ENCODE assay signal across 8 mouse cellular contexts in genomic region chr15:81586466-81586865, GRCm38 (mm10). TPM values are rescaled to one million over a fixed set of nuclear protein-coding genes. Genes with fewer than 3 reads are reported as not detected.
A peak's percentile ranks its signal among the peaks of the same experiment; 100 is the strongest.
DNase-seq lines count a peak whose midpoint lies in the region; ATAC-seq and TF ChIP-seq lines count a peak whose summit lies in the region.

No protein-coding gene starts in this region.

- H3K4me3 ChIP-seq in left cerebral cortex, adult 2 months: peak overlapping the region; percentile 79
- H3K4me3 ChIP-seq in hindbrain, embryonic 16.5 days (ENCODE audit: low read length): peak overlapping the region; percentile 98
- peak overlapping the region; percentile 98 for H3K4me3 ChIP-seq in midbrain, embryonic 14.5 days (replicated peaks; ENCODE audit: low read depth, low read length)

- intact Hi-C loops in left cerebral cortex, adult 2 months (cut with DNase I): loop anchor here (1.0 kb wide), 1 partner anchor 186 kb away; the partner anchor contains the start of genes St13 and Xpnpep3
- intact Hi-C loops in left cerebral cortex, postnatal 10 days (cut with DNase I): loop anchor here (2.0 to 5.0 kb wide), 2 partner anchors 64 to 109 kb away; no protein-coding TSS in a partner anchor

- TF ChIP-seq CTCF in left cerebral cortex, adult 2 months (IDR thresholded peaks at IDR 0.05): no peak

- H3K9ac ChIP-seq in hindbrain, embryonic 16.5 days (ENCODE audit: low read depth, low read length): peak overlapping the region; percentile 100
- H3K9ac ChIP-seq in midbrain, embryonic 14.5 days (replicated peaks; ENCODE audit: low read length): peak overlapping the region; percentile 100

- H3K36me3 ChIP-seq in hindbrain, embryonic 16.5 days (ENCODE audit: control insufficient read depth, insufficient read depth, low read length): 0 out of 2 replicates have a peak, but pooled peaks cover 2% of the 10 kb centered on the region
- peaks cover 9% of the 10 kb centered on the region; the same call in 1 of the 2 replicates for H3K36me3 ChIP-seq in midbrain, embryonic 14.5 days (ENCODE audit: control insufficient read depth, insufficient read depth, low read length)

- H3K27ac ChIP-seq in left cerebral cortex, adult 2 months: peak overlapping the region; percentile 100
- peak overlapping the region; percentile 100 for H3K27ac ChIP-seq in hindbrain, embryonic 16.5 days (ENCODE audit: low read depth, low read length)
- peak overlapping the region; percentile 100 for H3K27ac ChIP-seq in midbrain, embryonic 14.5 days (replicated peaks; ENCODE audit: low read depth, low read length)

- peak overlapping the region; percentile 74 for H3K4me2 ChIP-seq in hindbrain, embryonic 16.5 days (ENCODE audit: low read length)
- peak overlapping the region; percentile 97 for H3K4me2 ChIP-seq in midbrain, embryonic 14.5 days (ENCODE audit: low read length)

- WGBS in hindbrain, embryonic 16.5 days: under 1% methylated on average over 28 of the region's 28 CpGs
- WGBS in midbrain, embryonic 14.5 days: 1% methylated on average over 28 of the region's 28 CpGs

- H3K27me3 ChIP-seq in hindbrain, embryonic 16.5 days (replicated peaks; ENCODE audit: control insufficient read depth, insufficient read depth, low read length): no peaks in the 10 kb centered on the region
- no peaks in the 10 kb centered on the region for H3K27me3 ChIP-seq in midbrain, embryonic 14.5 days (ENCODE audit: control insufficient read depth, insufficient read depth, low read length)

- DNase-seq in left cerebral cortex, adult 2 months (ENCODE audit: extremely low spot score in 1 of 2, low spot score in 2 of 2): no peak
- DNase-seq in left cerebral cortex, adult 9 months (ENCODE audit: low spot score in 2 of 2): no peak
- DNase-seq in embryo, embryonic 10.5 days (ENCODE audit: low spot score): peak; percentile 59
- DNase-seq in midbrain, embryonic 14.5 days: peak; percentile 64
- no peak for DNase-seq in left cerebral cortex, postnatal 10 days (ENCODE audit: extremely low spot score in 1 of 2, low spot score in 2 of 2)
- DNase-seq in gastrocnemius, adult 18-20 months (ENCODE audit: low spot score): no peak
- no peak for DNase-seq in cerebellum, postnatal 4 days (ENCODE audit: low spot score in 2 of 2)

- ATAC-seq in hindbrain, embryonic 16.5 days: no peak
- no peak for ATAC-seq in midbrain, embryonic 14.5 days (ENCODE audit: low FRiP score, low TSS enrichment)

- H3K9me3 ChIP-seq in hindbrain, embryonic 16.5 days (ENCODE audit: control insufficient read depth, low read length): no peaks in the 10 kb centered on the region
- no peaks in the 10 kb centered on the region for H3K9me3 ChIP-seq in midbrain, embryonic 14.5 days (ENCODE audit: control insufficient read depth, low read length)

- H3K4me1 ChIP-seq in hindbrain, embryonic 16.5 days (ENCODE audit: control insufficient read depth, insufficient read depth, low read depth, low read length): peaks cover 21% of the 10 kb centered on the region
- H3K4me1 ChIP-seq in midbrain, embryonic 14.5 days (ENCODE audit: control insufficient read depth, insufficient read depth, low read length): peaks cover 36% of the 10 kb centered on the region

RNA-seq across cellular contexts. Expression of gene Ep300, which starts 1.3 kb away (rescaled TPM):
- total RNA-seq in left cerebral cortex, adult 2 months (2021): 10 to 100 TPM; 76.0 to 77.3 TPM
- polyA plus RNA-seq in hindbrain, embryonic 16.5 days (2015; fragmentation: Nextera tagmentation; extraction: Ambion mirVana): 17.3 and 21.4 TPM in 2 replicates
- polyA plus RNA-seq in midbrain, embryonic 14.5 days (2014; fragmentation: Nextera tagmentation; extraction: Ambion mirVana): 22.3 and 28.5 TPM in 2 replicates
- 10 to 100 TPM; 58.3 to 60.3 TPM for total RNA-seq in left cerebral cortex, postnatal 10 days (2021)
- 10 to 100 TPM; 41.3 to 43.2 TPM for total RNA-seq in gastrocnemius, adult 18-20 months (2021)

Comparison
In these comparisons a context has a peak if more than half of its experiments do, and no peak if none do; other contexts are left out.
1. DNase-seq: peak in embryo, embryonic 10.5 days (single experiment) and midbrain, embryonic 14.5 days (single experiment); none in left cerebral cortex, adult 2 months (0 of 2), left cerebral cortex, adult 9 months (0 of 2), left cerebral cortex, postnatal 10 days (0 of 2), gastrocnemius, adult 18-20 months (single experiment) and cerebellum, postnatal 4 days (0 of 2).
2. Peak in every context shown above with its lines, with median percentiles within 50 percentile points of each other: H3K27ac ChIP-seq and H3K4me3 ChIP-seq.